Mouse (Mus musculus) lung, postnatal 10 days (tissue): ENCODE data around the gene Hdac5.
A peak's percentile ranks its signal among the peaks of the same experiment; 100 is the strongest.

Source experiments
- DNase-seq: peaks from one replicate; pipeline ENCODE4 v3.0.0; 2021

Hdac5 gene

GRCm38 (mm10) chr11:102214430-102215156 lies 15.4 kb downstream of the Hdac5 start:
- peak; percentile 44 for DNase-seq

- no peak for DNase-seq
These were observed 18.0 kb downstream of the Hdac5 start for GRCm38 (mm10) chr11:102211936-102212341.

- DNase-seq: peak; percentile 48
These were observed 19.0 kb downstream of the Hdac5 start for GRCm38 (mm10) chr11:102211011-102211410.

GRCm38 (mm10) chr11:102210185-102210584 lies 19.8 kb downstream of the Hdac5 start:
- DNase-seq: no peak

- peak; percentile 71 for DNase-seq
These were observed 20.2 kb downstream of the Hdac5 start for GRCm38 (mm10) chr11:102209742-102210141.

GRCm38 (mm10) chr11:102208846-102209245 lies 21.1 kb downstream of the Hdac5 start:
- DNase-seq: no peak

GRCm38 (mm10) chr11:102207825-102208777 lies 21.9 kb downstream of the Hdac5 start:
- peak; percentile 83 for DNase-seq

- DNase-seq: no peak
These were observed 23.5 kb downstream of the Hdac5 start for GRCm38 (mm10) chr11:102206481-102206880.

- DNase-seq: no peak
These were observed 28.6 kb downstream of the Hdac5 start for GRCm38 (mm10) chr11:102201408-102201821.

GRCm38 (mm10) chr11:102199856-102200255 lies 30.1 kb downstream of the Hdac5 start:
- DNase-seq: peak; percentile 46

- peak; percentile 1 for DNase-seq
These were observed 31.7 kb downstream of the Hdac5 start for GRCm38 (mm10) chr11:102198245-102198644.

GRCm38 (mm10) chr11:102196018-102196797 lies 33.8 kb downstream of the Hdac5 start:
- no peak for DNase-seq

GRCm38 (mm10) chr11:102193657-102194440 lies 36.1 kb downstream of the Hdac5 start:
- DNase-seq: no peak

GRCm38 (mm10) chr11:102190848-102191247 lies 39.1 kb downstream of the Hdac5 start:
- DNase-seq: no peak

- DNase-seq: peak; percentile 94
These were observed 40.2 kb downstream of the Hdac5 start, which contains the start of gene G6pc3 for GRCm38 (mm10) chr11:102189461-102190436. G6pc3 (plus strand) TSS chr11:102189620.

- no peak for DNase-seq
These were observed 41.0 kb downstream of the Hdac5 start for GRCm38 (mm10) chr11:102188980-102189379.

GRCm38 (mm10) chr11:102186235-102186634 lies 43.7 kb downstream of the Hdac5 start:
- DNase-seq: no peak

GRCm38 (mm10) chr11:102185677-102186076 lies 44.3 kb downstream of the Hdac5 start:
- DNase-seq: no peak

- DNase-seq: peak; percentile 98
These were observed 45.1 kb downstream of the Hdac5 start, which contains the start of gene Lsm12 for GRCm38 (mm10) chr11:102184646-102185495. Lsm12 (minus strand) TSS chr11:102185296.

- no peak for DNase-seq
These were observed 45.7 kb downstream of the Hdac5 start for GRCm38 (mm10) chr11:102184253-102184645.
